Mouse (Mus musculus) E14TG2a.4 (cell line): ENCODE measurements around the gene Dsp.

Experiments
- CTCF ChIP-seq: conservative IDR thresholded peaks from 2 replicates; pipeline ENCODE4 v1.5.1; 2014; ENCODE audit warnings: low read length
- NANOG ChIP-seq: IDR thresholded peaks from 2 replicates; pipeline ENCODE4 v1.6.1; 2014; ENCODE audit warnings: borderline replicate concordance, low read length, mixed read lengths

DNA sequence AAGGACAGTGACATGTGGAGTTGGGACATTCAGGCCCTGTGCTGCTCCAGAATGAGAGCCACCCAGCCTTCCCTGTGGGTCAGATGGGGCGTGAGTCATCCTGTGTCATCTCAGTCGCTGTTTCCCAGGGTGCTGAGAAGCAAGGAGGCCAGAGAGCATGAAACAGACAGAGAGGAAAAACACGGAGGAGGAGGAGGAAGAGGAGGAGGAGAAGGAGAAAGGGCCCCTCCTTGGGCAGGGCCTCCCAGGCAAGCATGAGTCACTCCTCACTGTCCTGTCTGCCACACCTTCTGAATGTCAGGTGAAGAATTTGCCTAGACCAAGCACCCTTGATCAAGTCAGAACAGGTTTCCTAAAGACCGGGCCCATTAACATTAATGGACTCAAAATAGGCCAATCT, 27.4 kb upstream of the Dsp start:
- TF ChIP-seq CTCF (no peak), NANOG (no peak; the same call in 1 of the 2 replicates)
